Mouse (Mus musculus) brain, embryonic 14.5 days (tissue): ENCODE measurements around the gene Cacnb4. TPM values are rescaled to one million over a fixed set of nuclear protein-coding genes. Genes with fewer than 3 reads are reported as not detected.

ENCODE experiments used
- DNase-seq: peaks from one replicate; pipeline ENCODE4 v3.0.0-alpha.2; 2011; ENCODE audit warnings: low read depth
- CTCF ChIP-seq: fragments of 200-500 bp; IDR thresholded peaks from 2 replicates; pipeline ENCODE4 v1.5.1; 2012; ENCODE audit warnings: inconsistent platforms, mild to moderate bottlenecking, moderate library complexity, borderline replicate concordance; ENCODE audit not compliant: insufficient read depth, insufficient read length; ENCODE audit errors: extremely low read depth
- POLR2A ChIP-seq: fragments of 200-500 bp; IDR thresholded peaks from 2 replicates; pipeline ENCODE4 v1.6.1; 2012; ENCODE audit warnings: mild to moderate bottlenecking, inconsistent platforms, borderline replicate concordance; ENCODE audit not compliant: poor library complexity, insufficient read depth, insufficient read length, severe bottlenecking; ENCODE audit errors: extremely low read depth
- polyA plus RNA-seq: library from polyadenylated mRNA; depleted of rRNA; stranded (reverse); fragments of >200 nt; gene quantifications from 2 replicates; pipeline ENCODE4 v1.2.3, GENCODE M21; 2012

Cacnb4 gene
- polyA plus RNA-seq, 1 experiment = 11.7 TPM

- TF ChIP-seq POLR2A (no peak), CTCF (no peak)
- DNase-seq = no peak
Observed at GRCm38 (mm10) chr2:52499101-52499537, 177.5 kb downstream of the Cacnb4 start.

- DNase-seq = peak; percentile 58
- TF ChIP-seq CTCF (no peak), POLR2A (no peak)
Observed at GRCm38 (mm10) chr2:52495097-52495694, 181.4 kb downstream of the Cacnb4 start.

- DNase-seq = peak; percentile 73
- TF ChIP-seq CTCF = no peak
Observed at GRCm38 (mm10) chr2:52494274-52494673, 182.4 kb downstream of the Cacnb4 start.

- DNase-seq = peak; percentile 18
- TF ChIP-seq CTCF (no peak), POLR2A (no peak)
Observed at GRCm38 (mm10) chr2:52492867-52493266, 183.8 kb downstream of the Cacnb4 start.

- TF ChIP-seq POLR2A (no peak), CTCF (no peak)
- DNase-seq = peak; percentile 22
Observed at GRCm38 (mm10) chr2:52489840-52490239, 186.8 kb downstream of the Cacnb4 start.

GRCm38 (mm10) chr2:52483496-52483895 lies 193.1 kb downstream of the Cacnb4 start:
- DNase-seq = no peak
- TF ChIP-seq POLR2A (no peak), CTCF (no peak)

- no peak for TF ChIP-seq POLR2A
- TF ChIP-seq CTCF = no peak
- DNase-seq = no peak
Observed at GRCm38 (mm10) chr2:52480476-52480875, 196.2 kb downstream of the Cacnb4 start.

- no peak for TF ChIP-seq CTCF
- TF ChIP-seq POLR2A = no peak
- no peak for DNase-seq
Observed at GRCm38 (mm10) chr2:52478501-52478900, 198.1 kb downstream of the Cacnb4 start.

GRCm38 (mm10) chr2:52477550-52477907 lies 199.1 kb downstream of the Cacnb4 start:
- no peak for DNase-seq
- TF ChIP-seq POLR2A = no peak
- TF ChIP-seq CTCF = no peak

- no peak for TF ChIP-seq CTCF
- TF ChIP-seq POLR2A = no peak
Observed at GRCm38 (mm10) chr2:52476801-52477549, 199.7 kb downstream of the Cacnb4 start.

GRCm38 (mm10) chr2:52475854-52476253 lies 200.8 kb downstream of the Cacnb4 start:
- TF ChIP-seq CTCF (no peak), POLR2A (no peak)
- DNase-seq = no peak

More at GRCm38 (mm10) chr2:52476801-52477549, 199.7 kb downstream of the Cacnb4 start:
- no peak for DNase-seq

- no peak for DNase-seq
- TF ChIP-seq CTCF = no peak
- TF ChIP-seq POLR2A = no peak
Observed at GRCm38 (mm10) chr2:52474570-52474969, 202.1 kb downstream of the Cacnb4 start.
